Mouse (Mus musculus): ENCODE data around the gene Sim2. TPM values are rescaled to one million over a fixed set of nuclear protein-coding genes. Genes with fewer than 3 reads are reported as not detected.

Sim2 gene
- polyA plus RNA-seq, 1 experiment from 2014 or later: not detected

- no peaks in the 10 kb centered on the region for H3K36me3 ChIP-seq
- H3K9ac ChIP-seq: no peak overlapping the region
- H3K27ac ChIP-seq: no peak overlapping the region
- H3K4me2 ChIP-seq: no peak overlapping the region
- no peak overlapping the region for H3K4me3 ChIP-seq
- ATAC-seq (ENCODE audit: low FRiP score): no peak
- 1% methylated on average over 24 of the region's 24 CpGs for WGBS
- H3K9me3 ChIP-seq: no peaks in the 10 kb centered on the region
- H3K4me1 ChIP-seq (replicated peaks): 0 out of 2 replicates have a peak, but pooled peaks cover 3% of the 10 kb centered on the region
- H3K27me3 ChIP-seq: peaks cover 94% of the 10 kb centered on the region
These were observed 8.6 kb downstream of the Sim2 start for GRCm38 (mm10) chr16:94093151-94093863.

GRCm38 (mm10) chr16:94094251-94095108 lies 9.7 kb downstream of the Sim2 start:
- Histone ChIP-seq H3K4me3 (no peak overlapping the region), H3K9me3 (no peaks in the 10 kb centered on the region), H3K4me1 (replicated peaks) (0 out of 2 replicates have a peak, but pooled peaks cover 3% of the 10 kb centered on the region), H3K27me3 (peaks cover 94% of the 10 kb centered on the region), H3K36me3 (no peaks in the 10 kb centered on the region), H3K9ac (no peak overlapping the region), H3K27ac (no peak overlapping the region), H3K4me2 (no peak overlapping the region)
- under 1% methylated on average over 48 of the region's 48 CpGs for WGBS
- ATAC-seq (ENCODE audit: low FRiP score): no peak

GRCm38 (mm10) chr16:94095109-94095822 lies 10.5 kb downstream of the Sim2 start:
- Histone ChIP-seq H3K4me1 (replicated peaks) (0 out of 2 replicates have a peak, but pooled peaks cover 3% of the 10 kb centered on the region), H3K9ac (no peak overlapping the region), H3K4me3 (no peak overlapping the region), H3K4me2 (no peak overlapping the region), H3K36me3 (no peaks in the 10 kb centered on the region), H3K9me3 (no peaks in the 10 kb centered on the region), H3K27me3 (peaks cover 94% of the 10 kb centered on the region), H3K27ac (no peak overlapping the region)
- under 1% methylated on average over 26 of the region's 26 CpGs for WGBS
- ATAC-seq (ENCODE audit: low FRiP score): no peak

GRCm38 (mm10) chr16:94096479-94096878 lies 11.7 kb downstream of the Sim2 start:
- ATAC-seq (ENCODE audit: low FRiP score): no peak

GRCm38 (mm10) chr16:94097724-94098455 lies 13.2 kb downstream of the Sim2 start:
- WGBS: 2% methylated on average over 12 of the region's 12 CpGs
- no peaks in the 10 kb centered on the region for H3K9me3 ChIP-seq
- H3K4me1 ChIP-seq (replicated peaks): 0 out of 2 replicates have a peak, but pooled peaks cover 3% of the 10 kb centered on the region
- H3K4me2 ChIP-seq: no peak overlapping the region
- no peak for ATAC-seq (ENCODE audit: low FRiP score)
- no peak overlapping the region for H3K4me3 ChIP-seq
- no peak overlapping the region for H3K27ac ChIP-seq
- no peaks in the 10 kb centered on the region for H3K36me3 ChIP-seq
- H3K27me3 ChIP-seq: peaks cover 89% of the 10 kb centered on the region
- H3K9ac ChIP-seq: no peak overlapping the region

More at GRCm38 (mm10) chr16:94096479-94096878, 11.7 kb downstream of the Sim2 start:
- Histone ChIP-seq H3K4me3 (no peak overlapping the region), H3K9ac (no peak overlapping the region), H3K36me3 (no peaks in the 10 kb centered on the region), H3K4me1 (replicated peaks) (0 out of 2 replicates have a peak, but pooled peaks cover 3% of the 10 kb centered on the region), H3K27ac (no peak overlapping the region), H3K9me3 (no peaks in the 10 kb centered on the region), H3K27me3 (peaks cover 92% of the 10 kb centered on the region), H3K4me2 (no peak overlapping the region)
- 3% methylated on average over 14 of the region's 14 CpGs for WGBS

GRCm38 (mm10) chr16:94113160-94113559 lies 28.4 kb downstream of the Sim2 start:
- H3K4me3 ChIP-seq: no peak overlapping the region
- H3K9me3 ChIP-seq: no peaks in the 10 kb centered on the region
- no peak overlapping the region for H3K4me2 ChIP-seq
- H3K4me1 ChIP-seq (replicated peaks): no peaks in the 10 kb centered on the region
- H3K36me3 ChIP-seq: no peaks in the 10 kb centered on the region
- no peak overlapping the region for H3K27ac ChIP-seq
- WGBS: 85% methylated on average over 7 of the region's 7 CpGs
- ATAC-seq (ENCODE audit: low FRiP score): no peak
- peaks cover 47% of the 10 kb centered on the region for H3K27me3 ChIP-seq
- H3K9ac ChIP-seq: no peak overlapping the region

GRCm38 (mm10) chr16:94114693-94115092 lies 30.0 kb downstream of the Sim2 start:
- H3K4me3 ChIP-seq: no peak overlapping the region
- H3K9me3 ChIP-seq: no peaks in the 10 kb centered on the region
- H3K36me3 ChIP-seq: no peaks in the 10 kb centered on the region
- no peak overlapping the region for H3K4me2 ChIP-seq
- no peaks in the 10 kb centered on the region for H3K4me1 ChIP-seq (replicated peaks)
- no peak overlapping the region for H3K27ac ChIP-seq
- peaks cover 43% of the 10 kb centered on the region for H3K27me3 ChIP-seq
- no peak overlapping the region for H3K9ac ChIP-seq
- no peak for ATAC-seq (ENCODE audit: low FRiP score)
- 84% methylated on average over 9 of the region's 9 CpGs for whole genome bisulfite sequencing

GRCm38 (mm10) chr16:94117333-94117732 lies 32.6 kb downstream of the Sim2 start:
- Histone ChIP-seq H3K36me3 (no peaks in the 10 kb centered on the region), H3K4me1 (replicated peaks) (no peaks in the 10 kb centered on the region), H3K27ac (no peak overlapping the region), H3K27me3 (peaks cover 65% of the 10 kb centered on the region), H3K4me3 (no peak overlapping the region), H3K9me3 (no peaks in the 10 kb centered on the region), H3K4me2 (no peak overlapping the region), H3K9ac (no peak overlapping the region)
- no peak for ATAC-seq (ENCODE audit: low FRiP score)
- 65% methylated on average over 6 of the region's 6 CpGs for WGBS

GRCm38 (mm10) chr16:94118394-94118793 lies 33.7 kb downstream of the Sim2 start:
- 100% methylated on average over 1 of the region's 1 CpGs for WGBS
- H3K4me3 ChIP-seq: no peak overlapping the region
- H3K4me2 ChIP-seq: no peak overlapping the region
- H3K27me3 ChIP-seq: peaks cover 72% of the 10 kb centered on the region
- no peak overlapping the region for H3K9ac ChIP-seq
- H3K36me3 ChIP-seq: no peaks in the 10 kb centered on the region
- ATAC-seq (ENCODE audit: low FRiP score): no peak
- H3K4me1 ChIP-seq (replicated peaks): no peaks in the 10 kb centered on the region
- no peak overlapping the region for H3K27ac ChIP-seq
- no peaks in the 10 kb centered on the region for H3K9me3 ChIP-seq

GRCm38 (mm10) chr16:94122347-94122746 lies 37.6 kb downstream of the Sim2 start:
- no peak for ATAC-seq (ENCODE audit: low FRiP score)
- H3K27me3 ChIP-seq: peaks cover 86% of the 10 kb centered on the region
- no peak overlapping the region for H3K4me2 ChIP-seq
- WGBS: 89% methylated on average over 3 of the region's 3 CpGs
- no peak overlapping the region for H3K9ac ChIP-seq
- no peaks in the 10 kb centered on the region for H3K9me3 ChIP-seq
- no peak overlapping the region for H3K27ac ChIP-seq
- H3K4me1 ChIP-seq (replicated peaks): peaks cover 15% of the 10 kb centered on the region
- H3K4me3 ChIP-seq: no peak overlapping the region
- no peaks in the 10 kb centered on the region for H3K36me3 ChIP-seq

- WGBS: 63% methylated on average over 11 of the region's 11 CpGs
- H3K4me3 ChIP-seq: no peak overlapping the region
- no peak overlapping the region for H3K9ac ChIP-seq
- no peaks in the 10 kb centered on the region for H3K36me3 ChIP-seq
- H3K27ac ChIP-seq: no peak overlapping the region
- no peak overlapping the region for H3K4me2 ChIP-seq
- peaks cover 86% of the 10 kb centered on the region for H3K27me3 ChIP-seq
- H3K9me3 ChIP-seq: no peaks in the 10 kb centered on the region
- ATAC-seq (ENCODE audit: low FRiP score): no peak
- H3K4me1 ChIP-seq (replicated peaks): peaks cover 20% of the 10 kb centered on the region
These were observed 38.5 kb downstream of the Sim2 start for GRCm38 (mm10) chr16:94123247-94123646.
